Mouse (Mus musculus) spleen, adult 2 months (tissue): ENCODE results near the gene Aasdhppt. TPM values are rescaled to one million over a fixed set of nuclear protein-coding genes. Genes with fewer than 3 reads are reported as not detected.

Experiments
- DNase-seq, 2 experiments: peaks; one replicate each; pipeline versions ENCODE4 v3.0.0 to v3.0.0-alpha.2; 2012 to 2021; ENCODE audit warnings: low spot score in 2 of 2, low read depth in 1 of 2
- H3K27ac ChIP-seq: fragments of 200-500 bp; 2 replicates; pipeline ENCODE4 v1.5.1; 2012; ENCODE audit warnings: low read length, inconsistent platforms; ENCODE audit not compliant: insufficient read depth
- H3K27me3 ChIP-seq: fragments of 200-500 bp; 2 replicates; pipeline ENCODE4 v1.6.1; 2012; ENCODE audit warnings: mild to moderate bottlenecking, moderate library complexity, low read length, inconsistent platforms; ENCODE audit not compliant: control insufficient read depth, insufficient read depth
- H3K36me3 ChIP-seq: fragments of 200-500 bp; 2 replicates; pipeline ENCODE4 v1.6.1; 2012; ENCODE audit warnings: mild to moderate bottlenecking, low read length, inconsistent platforms; ENCODE audit not compliant: control insufficient read depth, insufficient read depth
- H3K4me1 ChIP-seq: fragments of 200-500 bp; 2 replicates; pipeline ENCODE4 v1.6.1; 2011; ENCODE audit warnings: inconsistent platforms; ENCODE audit not compliant: control insufficient read depth, insufficient read depth, insufficient read length
- H3K4me3 ChIP-seq: fragments of 200-500 bp; 2 replicates; pipeline ENCODE4 v1.5.1; 2011; ENCODE audit warnings: mild to moderate bottlenecking, inconsistent platforms; ENCODE audit not compliant: insufficient read depth, insufficient read length; ENCODE audit errors: extremely low read depth
- CTCF ChIP-seq: fragments of 200-500 bp; IDR thresholded peaks from 2 replicates; pipeline ENCODE4 v1.5.1; 2011; ENCODE audit warnings: mild to moderate bottlenecking, inconsistent platforms; ENCODE audit not compliant: insufficient read depth, insufficient read length, insufficient replicate concordance; ENCODE audit errors: extremely low read depth
- POLR2A ChIP-seq: fragments of 200-500 bp; IDR thresholded peaks from 2 replicates; pipeline ENCODE4 v1.6.1; 2011; ENCODE audit warnings: low read depth, low read length, inconsistent platforms
- WGBS: fragments of 180-500 bp; shearing (Covaris S2); methylation state at CpG from one replicate; pipeline ENCODE4 v1.1.7; 2018; 5-methylcytosine and 5-hydroxymethylcytosine counted together
- polyA plus RNA-seq: library from polyadenylated mRNA; depleted of rRNA; stranded (reverse); fragments of >200 nt; gene quantifications from 2 replicates; pipeline ENCODE4 v1.2.3, GENCODE M21; 2012; rRNA removed

The Aasdhppt gene
- polyA plus RNA-seq, 1 experiment: 1.4 TPM

GRCm38 (mm10) chr9:4259841-4260745 lies 49.2 kb downstream of the Aasdhppt start:
- no peaks in the 10 kb centered on the region for H3K36me3 ChIP-seq
- WGBS: 65% methylated on average over 65 of the region's 65 CpGs
- no peaks in the 10 kb centered on the region for H3K27me3 ChIP-seq
- no peaks in the 10 kb centered on the region for H3K4me1 ChIP-seq
- TF ChIP-seq POLR2A (no peak), CTCF (no peak)
- peak in 1 of 2 experiments; percentile 12 for DNase-seq
- no peak overlapping the region for H3K27ac ChIP-seq
- H3K4me3 ChIP-seq: no peak overlapping the region

DNA sequence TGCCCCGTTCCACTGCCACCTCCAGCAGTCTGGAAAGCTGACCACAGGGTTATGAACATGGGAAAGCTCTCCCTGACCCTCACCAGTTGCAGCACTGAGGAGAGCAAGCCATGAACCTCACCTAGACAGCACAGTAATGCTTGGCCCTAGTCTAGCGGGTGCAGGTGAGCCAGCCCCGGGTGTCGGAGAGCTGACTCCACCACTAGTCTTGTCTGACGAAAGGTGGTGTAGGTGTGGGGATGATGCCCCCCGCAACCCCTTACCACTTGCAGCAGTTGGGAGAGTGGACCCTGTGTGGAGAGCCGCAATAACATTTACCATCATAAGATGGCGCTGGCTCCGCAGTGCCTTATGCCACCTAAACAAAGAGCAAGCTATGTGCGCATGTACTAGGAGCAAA lies 50.2 kb downstream of the Aasdhppt start:
- DNase-seq: no peak
- Histone ChIP-seq H3K27me3 (no peaks in the 10 kb centered on the region), H3K27ac (no peak overlapping the region), H3K4me1 (no peaks in the 10 kb centered on the region), H3K4me3 (no peak overlapping the region), H3K36me3 (no peaks in the 10 kb centered on the region)
- WGBS: 94% methylated on average over 10 of the region's 10 CpGs
- TF ChIP-seq CTCF (no peak), POLR2A (no peak)

Other genes starting within 250 kb of the Aasdhppt start
- gene Kbtbd3, start 362 bp upstream of the Aasdhppt start, polyA plus RNA-seq: 0.08 TPM in 1 of 2 replicates, not detected in the other
- gene Msantd4, start 67.1 kb upstream of the Aasdhppt start, polyA plus RNA-seq: 0.87 and 1.1 TPM in 2 replicates